In genomic region chr17:35909919-35910369, GRCm38 (mm10) we compare ENCODE assay signal across 8 mouse cellular contexts. TPM values are rescaled to one million over a fixed set of nuclear protein-coding genes. Genes with fewer than 3 reads are reported as not detected.
DNase-seq lines count a peak whose midpoint lies in the region; ATAC-seq and TF ChIP-seq lines count a peak whose summit lies in the region.

Gene Atat1, minus strand, starts transcription at chr17:35910075.

- peak within 1 kb of the TSS; percentile 32 for H3K27ac ChIP-seq in bone marrow macrophage, adult 2 months (ENCODE audit: insufficient read depth, low read depth, low read length)
- peak within 1 kb of the TSS; percentile 15; the same call in 1 of the 2 replicates for H3K27ac ChIP-seq in embryonic fibroblast, embryonic 13.5 days (ENCODE audit: insufficient read depth, low read length)
- peak within 1 kb of the TSS; percentile 93 for H3K27ac ChIP-seq in heart, embryonic 10.5 days
- H3K27ac ChIP-seq in kidney, embryonic 15.5 days: peak within 1 kb of the TSS; percentile 82

- peak within 1 kb of the TSS; percentile 77 for H3K4me2 ChIP-seq in kidney, embryonic 15.5 days

- H3K36me3 ChIP-seq in heart, embryonic 10.5 days: peaks cover 65% of the 10 kb centered on the region
- peaks cover 75% of the 10 kb centered on the region for H3K36me3 ChIP-seq in kidney, embryonic 15.5 days

- peak; percentile 90 for ATAC-seq in kidney, embryonic 15.5 days (replicated peaks; ENCODE audit: low FRiP score)
- peak; percentile 83 for ATAC-seq in monocyte, adult 5-6 weeks (replicated peaks; ENCODE audit: insufficient number of reproducible peaks, low FRiP score, low TSS enrichment, poor library complexity, severe bottlenecking)

- no peaks in the 10 kb centered on the region for H3K9me3 ChIP-seq in heart, embryonic 10.5 days
- H3K9me3 ChIP-seq in kidney, embryonic 15.5 days (replicated peaks): no peaks in the 10 kb centered on the region

- H3K27me3 ChIP-seq in heart, embryonic 10.5 days (ENCODE audit: insufficient read depth, poor library complexity, severe bottlenecking): no peaks in the 10 kb centered on the region
- no peaks in the 10 kb centered on the region for H3K27me3 ChIP-seq in kidney, embryonic 15.5 days

- DNase-seq in A20 (ENCODE audit: low read depth, low spot score): peak; percentile 97
- peak; percentile 98 for DNase-seq in heart, embryonic 10.5 days (ENCODE audit: low spot score)
- peak; percentile 96 for DNase-seq in liver
- peak; percentile 96 to 98 for DNase-seq in spleen, postnatal 4 days (ENCODE audit: low spot score in 2 of 2)

- H3K4me1 ChIP-seq in bone marrow macrophage, adult 2 months (ENCODE audit: control insufficient read depth, insufficient read depth, low read length): peaks cover 14% of the 10 kb centered on the region
- H3K4me1 ChIP-seq in embryonic fibroblast, embryonic 13.5 days (ENCODE audit: control insufficient read depth, insufficient read depth, low read length): peaks cover 7% of the 10 kb centered on the region; the same call in 1 of the 2 replicates
- peaks cover 21% of the 10 kb centered on the region for H3K4me1 ChIP-seq in heart, embryonic 10.5 days
- H3K4me1 ChIP-seq in kidney, embryonic 15.5 days: peaks cover 21% of the 10 kb centered on the region

- TF ChIP-seq POLR2A in bone marrow macrophage, adult 2 months (IDR thresholded peaks at IDR 0.05; ENCODE audit: borderline replicate concordance, low read depth, low read length): no peak
- TF ChIP-seq POLR2A in embryonic fibroblast, embryonic 13.5 days (IDR thresholded peaks at IDR 0.05; ENCODE audit: low read depth, low read length): peak; percentile 92

- peak within 1 kb of the TSS; percentile 85 for H3K4me3 ChIP-seq in bone marrow macrophage, adult 2 months (ENCODE audit: insufficient read depth, low read length)
- H3K4me3 ChIP-seq in embryonic fibroblast, embryonic 13.5 days (ENCODE audit: insufficient read depth, low read length): peak within 1 kb of the TSS; percentile 56
- H3K4me3 ChIP-seq in heart, embryonic 10.5 days: peak within 1 kb of the TSS; percentile 88
- peak within 1 kb of the TSS; percentile 81 for H3K4me3 ChIP-seq in kidney, embryonic 15.5 days (replicated peaks)

- WGBS in heart, embryonic 10.5 days: 3% methylated on average over 25 of the region's 25 CpGs
- WGBS in kidney, embryonic 15.5 days: 3% methylated on average over 25 of the region's 25 CpGs

- peak within 1 kb of the TSS; percentile 61 for H3K9ac ChIP-seq in kidney, embryonic 15.5 days

- TF ChIP-seq CTCF in bone marrow macrophage, adult 2 months (IDR thresholded peaks at IDR 0.05; ENCODE audit: low read depth, low read length): no peak
- TF ChIP-seq CTCF in embryonic fibroblast, embryonic 13.5 days (IDR thresholded peaks at IDR 0.05; ENCODE audit: borderline replicate concordance, insufficient read depth, low read length): no peak

RNA-seq across cellular contexts. Expression of gene Atat1, which starts in this region (rescaled TPM):
- polyA plus RNA-seq in bone marrow macrophage, adult 2 months (2012; ENCODE audit: insufficient read depth, insufficient read length, missing spikeins): 22.7 and 23.8 TPM in 2 replicates
- polyA plus RNA-seq in embryonic fibroblast, embryonic 13.5 days (2011; ENCODE audit: insufficient read length, low read depth, missing spikeins): 31.8 and 34.7 TPM in 2 replicates
- 59.4 and 78.6 TPM in 2 replicates for polyA plus RNA-seq in heart, embryonic 10.5 days (2016; fragmentation: Nextera tagmentation; extraction: Ambion mirVana)
- 86.5 and 91.6 TPM in 2 replicates for polyA plus RNA-seq in kidney, embryonic 15.5 days (2015; fragmentation: Nextera tagmentation; extraction: Ambion mirVana)
- 13.9 to 18.7 TPM (median 14.2 TPM) in 3 replicates for total RNA-seq in monocyte, adult 5-6 weeks (2017)

Comparison
In these comparisons a context has a peak if more than half of its experiments do, and no peak if none do; other contexts are left out.
1. Peak in every context shown above with its lines: DNase-seq, ATAC-seq, H3K4me3 ChIP-seq and H3K27ac ChIP-seq.
2. H3K27ac ChIP-seq: peak in every context shown above with its lines; median percentile 93 in heart, embryonic 10.5 days; 82 in kidney, embryonic 15.5 days; 32 in bone marrow macrophage, adult 2 months; 15 in embryonic fibroblast, embryonic 13.5 days.